Mouse (Mus musculus) CD8-positive naive resting alpha-beta T cell, adult 2 months (primary cell): Measurements from ENCODE around the gene Foxq1.

Experiments used
- DNase-seq, 2 experiments: peaks; one replicate each; pipeline ENCODE4 v3.0.0; 2022; ENCODE audit warnings: low read depth in 2 of 2, low spot score in 2 of 2

Gene Foxq1

DNA sequence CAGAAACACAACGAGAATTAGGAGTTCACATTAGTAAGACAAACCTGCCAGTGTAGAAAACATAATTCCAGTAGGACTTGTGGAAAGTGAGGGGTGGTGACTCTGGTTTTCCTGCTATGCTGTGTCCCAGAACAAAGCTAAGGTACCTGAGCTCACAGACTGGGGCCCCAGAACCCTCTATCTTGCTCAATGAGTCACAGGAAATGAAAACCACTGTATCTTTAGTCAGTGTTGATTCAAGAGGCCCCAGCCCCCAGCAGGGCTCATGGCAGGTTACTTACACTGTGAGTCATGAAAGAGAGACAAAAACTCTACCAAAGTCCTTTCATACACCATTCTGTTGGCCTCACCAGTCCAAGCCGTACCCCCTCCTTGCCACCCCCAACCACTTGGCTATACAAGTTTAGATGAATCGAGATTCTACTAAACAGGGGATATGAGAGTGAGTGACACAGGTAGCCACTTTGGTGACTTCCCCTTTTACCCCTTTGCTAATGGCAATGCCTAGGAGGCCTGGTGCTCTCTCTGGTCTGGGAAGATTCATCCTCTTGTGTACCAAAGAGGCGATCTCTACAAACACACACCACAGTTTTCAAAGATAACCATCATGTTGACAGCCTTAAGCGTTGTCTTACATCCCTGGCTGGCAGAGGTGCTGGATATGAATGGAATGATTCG is 11.8 kb downstream of the Foxq1 start:
- DNase-seq, result no peak

GRCm38 (mm10) chr13:31572806-31573508 is 17.0 kb downstream of the Foxq1 start:
- DNase-seq, result no peak

- DNase-seq, result no peak
Measured at GRCm38 (mm10) chr13:31574627-31575026, 18.7 kb downstream of the Foxq1 start.

DNA sequence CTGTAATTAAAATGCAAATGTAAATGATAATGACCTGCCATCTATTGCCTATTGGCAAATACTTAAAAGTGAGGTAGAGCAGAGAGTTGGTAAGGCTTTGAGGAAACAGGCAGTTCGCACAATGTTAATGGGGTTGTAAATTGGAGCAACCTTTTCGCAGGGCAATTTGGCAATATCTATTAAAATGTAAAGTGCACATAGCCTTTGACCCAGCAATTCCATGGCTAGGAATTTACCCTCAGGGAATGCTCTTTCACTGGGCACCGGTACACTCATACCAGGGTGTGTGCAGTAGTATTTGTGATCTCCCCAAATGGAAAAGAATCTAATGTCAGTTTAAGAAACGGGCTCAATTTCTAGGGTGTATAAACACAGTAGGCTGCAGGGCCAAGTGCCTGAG is 20.8 kb downstream of the Foxq1 start:
- DNase-seq, result no peak

GRCm38 (mm10) chr13:31577576-31577975 is 21.6 kb downstream of the Foxq1 start:
- no peak for DNase-seq

DNA sequence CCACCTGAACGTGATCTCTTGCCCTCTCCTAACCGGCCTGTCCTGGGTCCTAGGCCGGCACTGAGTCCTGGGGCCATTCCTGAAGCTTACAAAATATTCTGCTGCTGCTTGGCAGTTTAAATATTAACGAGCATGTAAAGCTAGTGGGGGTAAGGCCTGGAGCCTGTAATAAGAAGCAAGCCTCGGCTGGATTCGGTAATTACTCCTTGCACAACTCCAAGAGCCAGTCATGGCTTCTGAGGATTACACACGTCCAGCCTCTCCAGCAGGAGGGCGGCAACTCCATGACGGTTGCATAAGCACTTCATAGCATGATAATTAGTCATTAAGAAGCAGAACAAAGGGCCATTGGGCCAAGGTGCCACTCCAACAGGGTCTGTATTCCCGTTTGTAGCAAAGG is 22.5 kb downstream of the Foxq1 start:
- DNase-seq, result no peak

GRCm38 (mm10) chr13:31579866-31580265 is 23.9 kb downstream of the Foxq1 start:
- DNase-seq, result no peak

DNA sequence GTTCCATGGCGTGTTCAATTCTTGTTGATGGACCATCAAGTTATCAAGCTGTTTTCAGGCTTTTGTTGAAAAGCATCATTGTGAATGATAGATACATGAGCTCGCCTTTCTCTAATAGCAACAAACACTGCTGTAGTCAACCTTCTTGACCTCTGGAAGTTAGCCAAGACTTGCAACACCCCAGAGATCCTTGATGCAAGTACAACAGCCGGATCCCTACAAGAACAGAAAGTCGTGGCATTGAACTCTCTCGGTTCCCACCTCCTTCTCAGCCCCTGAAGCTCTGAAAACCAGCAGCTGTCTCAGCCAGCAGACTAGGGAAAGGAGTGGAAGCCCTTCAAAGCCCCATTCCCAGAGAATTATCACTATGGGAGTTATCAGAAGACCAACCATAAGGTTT is 31.4 kb downstream of the Foxq1 start:
- DNase-seq, result no peak

- no peak for DNase-seq
Measured at GRCm38 (mm10) chr13:31599576-31599975, 43.6 kb downstream of the Foxq1 start.

- DNase-seq, result no peak
Measured at GRCm38 (mm10) chr13:31603964-31604363, 48.0 kb downstream of the Foxq1 start.
